Mouse (Mus musculus) C2C12 (cell line): ENCODE results near the gene Gm1110. TPM values are rescaled to one million over a fixed set of nuclear protein-coding genes. Genes with fewer than 3 reads are reported as not detected.
"Not testable (repeated sequence)": the region's sequence is repeated elsewhere in the genome, so short reads cannot be mapped to it uniquely, and the experiment has no call there.

ENCODE experiments used
- H3K27me3 ChIP-seq: one replicate; pipeline ENCODE4 v1.6.1; 2011; ENCODE audit not compliant: control insufficient read depth, insufficient read depth, insufficient read length
- H3K36me3 ChIP-seq: one replicate; pipeline ENCODE4 v1.6.1; 2011; ENCODE audit not compliant: control insufficient read depth, insufficient read depth
- H3K4me3 ChIP-seq: one replicate; pipeline ENCODE4 v1.5.1; 2011; ENCODE audit warnings: mild to moderate bottlenecking, control low read depth; ENCODE audit not compliant: poor library complexity, insufficient read depth, severe bottlenecking
- H3K79me2 ChIP-seq: one replicate; pipeline ENCODE4 v1.6.1; 2011; ENCODE audit not compliant: control insufficient read depth, insufficient read depth
- H3K79me3 ChIP-seq: one replicate; pipeline ENCODE4 v1.6.1; 2011; ENCODE audit warnings: low read depth, control low read depth
- H3ac ChIP-seq: one replicate; pipeline ENCODE3; 2011; ENCODE audit warnings: low read depth; ENCODE audit not compliant: control insufficient read depth, insufficient read length
- CEBPB ChIP-seq: IDR thresholded peaks from one replicate; pipeline ENCODE4 v1.6.1; 2011; ENCODE audit warnings: low read depth, mild to moderate bottlenecking, control low read depth, moderate library complexity
- CTCF ChIP-seq: IDR thresholded peaks from one replicate; pipeline ENCODE4 v1.5.1; 2011; ENCODE audit not compliant: control insufficient read depth, insufficient read depth, insufficient read length
- FOSL1 ChIP-seq: IDR thresholded peaks from one replicate; pipeline ENCODE4 v1.8.0; 2011; ENCODE audit warnings: mild to moderate bottlenecking, low read length; ENCODE audit not compliant: poor library complexity, insufficient read depth, severe bottlenecking
- MAX ChIP-seq: IDR thresholded peaks from one replicate; pipeline ENCODE4 v1.6.1; 2011; ENCODE audit warnings: mild to moderate bottlenecking, control low read depth
- MYOD1 ChIP-seq: IDR thresholded peaks from one replicate; pipeline ENCODE4 v1.6.1; 2011; ENCODE audit warnings: low read depth; ENCODE audit not compliant: control insufficient read depth, insufficient read length
- MYOG ChIP-seq: IDR thresholded peaks from one replicate; pipeline ENCODE4 v1.6.1; 2011; ENCODE audit not compliant: control insufficient read depth, insufficient read length; ENCODE audit errors: extremely low read depth
- USF1 ChIP-seq: IDR thresholded peaks from one replicate; pipeline ENCODE4 v1.6.1; 2011; ENCODE audit warnings: low read depth, mild to moderate bottlenecking, control low read depth, moderate library complexity
- long read RNA-seq, 2 experiments: library from polyadenylated mRNA; unstranded; transcript quantifications; one replicate each; pipeline ENCODE4 v2.0.0; 2019 to 2020
- polyA plus RNA-seq: library from polyadenylated mRNA; unstranded; fragments of >200 nt; fragmentation: generic; extraction: Trizol; gene quantifications from one replicate; pipeline ENCODE4 v1.2.1, GENCODE M21; 2012; ENCODE audit warnings: missing spikeins

The Gm1110 gene
- not detected for polyA plus RNA-seq
- long read RNA-seq, experiment 1, result 0 reads
- long read RNA-seq, experiment 2, result 0 reads

DNA sequence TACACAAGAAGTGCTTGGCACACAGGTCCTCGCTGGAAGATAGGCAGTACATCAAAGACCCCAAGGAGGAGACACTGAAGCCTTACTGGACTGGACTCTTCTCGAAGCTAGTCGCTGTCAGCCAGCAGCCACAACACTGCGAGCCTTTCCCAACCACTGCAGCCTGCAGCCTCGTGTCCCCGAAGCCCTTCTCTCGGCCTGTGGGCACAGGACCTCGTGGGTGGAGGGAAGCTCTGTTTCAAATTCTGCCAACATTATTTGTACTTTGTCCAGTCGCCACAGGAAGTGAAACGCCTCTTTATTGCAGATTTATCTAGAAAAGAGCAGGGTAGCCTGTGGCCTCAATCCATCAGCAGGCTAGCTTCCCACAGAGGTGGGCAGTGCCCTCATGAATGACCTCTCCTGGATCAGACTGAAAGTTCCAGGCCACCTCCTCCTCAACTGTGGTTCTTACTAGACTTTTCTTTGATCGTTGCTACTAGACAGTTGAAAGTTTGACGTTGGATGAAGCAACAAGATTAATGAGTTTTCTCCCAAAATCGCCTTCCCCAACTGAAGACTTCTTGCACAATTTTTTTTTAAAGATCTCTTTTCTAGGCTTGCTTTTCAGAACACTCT is at the start of gene Gm1110:
Gene Gm1110 (minus strand): TSS at position 203 of the 618 bp plus-strand sequence.
- Histone ChIP-seq H3K79me3 (no peaks in the 10 kb centered on the region), H3K4me3 (no peak within 1 kb of the TSS), H3K27me3 (no peaks in the 10 kb centered on the region), H3K79me2 (no peaks in the 10 kb centered on the region), H3ac (no peak within 1 kb of the TSS), H3K36me3 (no peaks in the 10 kb centered on the region)
- TF ChIP-seq MYOD1, result no peak
- TF ChIP-seq MAX, result no peak

DNA sequence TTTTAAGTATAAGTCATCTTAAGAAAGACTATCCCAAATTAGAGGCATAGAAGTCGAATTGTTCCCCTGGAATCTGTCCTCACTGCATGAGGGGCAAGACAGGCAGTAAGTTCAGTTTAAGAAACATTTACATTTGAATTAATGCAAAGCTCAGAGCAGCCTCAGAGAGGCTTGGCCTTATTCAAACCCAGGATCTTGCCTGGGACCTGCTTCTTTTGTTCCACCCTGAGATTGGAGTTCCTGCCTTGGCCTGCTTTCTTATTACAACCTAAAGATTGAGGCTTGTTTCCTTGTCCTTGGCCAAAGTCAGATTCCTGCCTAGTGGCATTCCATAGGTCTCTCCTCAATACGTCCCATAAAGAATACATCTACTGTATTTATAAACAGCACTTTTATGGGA is 24.9 kb upstream of the Gm1110 start:
- TF ChIP-seq USF1 (no peak), MAX (no peak), CEBPB (no peak), MYOD1 (no peak), MYOG (no peak), CTCF (no peak), FOSL1 (no peak)
- H3K36me3 ChIP-seq, result no peaks in the 10 kb centered on the region
- no peaks in the 10 kb centered on the region for H3K79me3 ChIP-seq
- no peaks in the 10 kb centered on the region for H3K79me2 ChIP-seq
- H3K27me3 ChIP-seq, result no peaks in the 10 kb centered on the region
- H3K4me3 ChIP-seq, result no peak overlapping the region
- no peak overlapping the region for H3ac ChIP-seq

DNA sequence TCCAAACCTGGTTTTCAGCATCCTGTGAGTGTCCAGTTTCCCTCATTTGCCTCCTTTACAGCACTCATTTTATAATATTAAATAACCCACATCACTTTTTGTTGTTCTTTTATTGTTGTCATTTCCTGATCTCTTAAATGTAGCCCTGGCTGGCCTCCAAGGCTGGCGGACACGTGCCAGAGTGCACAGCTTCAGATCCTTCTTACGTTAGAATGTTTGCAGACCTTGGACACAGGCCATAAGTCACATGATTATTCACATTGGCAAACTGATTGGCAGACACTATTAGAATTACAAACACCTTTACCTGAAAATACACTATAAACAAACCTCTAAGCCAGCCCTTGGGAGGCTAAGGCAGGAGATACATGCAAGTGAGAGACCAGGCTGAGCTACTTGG is 1.2 kb upstream of the Gm1110 start:
- Histone ChIP-seq H3K79me2 (no peaks in the 10 kb centered on the region), H3K4me3 (no peak overlapping the region), H3K27me3 (no peaks in the 10 kb centered on the region), H3K79me3 (no peaks in the 10 kb centered on the region), H3ac (no peak overlapping the region), H3K36me3 (no peaks in the 10 kb centered on the region)
- no peak for TF ChIP-seq CTCF
- no peak for TF ChIP-seq MAX
- TF ChIP-seq CEBPB, result no peak
- TF ChIP-seq FOSL1, result no peak
- no peak for TF ChIP-seq USF1
- no peak for TF ChIP-seq MYOD1

DNA sequence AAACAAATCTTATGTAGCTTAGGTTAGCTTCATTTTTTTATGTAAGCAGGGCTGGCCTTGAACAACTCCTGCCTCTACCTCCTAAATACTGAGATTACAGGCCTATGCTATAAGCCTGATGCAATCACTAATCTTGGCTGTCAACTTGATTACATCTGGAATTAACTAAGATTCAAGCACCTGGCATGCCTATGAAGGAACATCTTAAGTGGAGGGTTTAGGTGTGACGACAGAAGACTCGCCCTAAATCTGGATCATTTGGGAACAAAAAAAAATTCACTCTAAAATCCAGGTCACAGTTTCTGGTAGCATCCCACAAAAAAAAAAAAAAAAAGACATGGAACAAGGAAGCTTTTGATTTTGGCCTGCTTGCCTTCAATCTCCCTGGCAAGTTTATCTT is 3.1 kb downstream of the Gm1110 start:
- TF ChIP-seq MYOD1 (no peak), CTCF (no peak), MYOG (no peak), MAX (no peak), FOSL1 (no peak), CEBPB (no peak), USF1 (no peak)
- no peaks in the 10 kb centered on the region for H3K27me3 ChIP-seq

DNA sequence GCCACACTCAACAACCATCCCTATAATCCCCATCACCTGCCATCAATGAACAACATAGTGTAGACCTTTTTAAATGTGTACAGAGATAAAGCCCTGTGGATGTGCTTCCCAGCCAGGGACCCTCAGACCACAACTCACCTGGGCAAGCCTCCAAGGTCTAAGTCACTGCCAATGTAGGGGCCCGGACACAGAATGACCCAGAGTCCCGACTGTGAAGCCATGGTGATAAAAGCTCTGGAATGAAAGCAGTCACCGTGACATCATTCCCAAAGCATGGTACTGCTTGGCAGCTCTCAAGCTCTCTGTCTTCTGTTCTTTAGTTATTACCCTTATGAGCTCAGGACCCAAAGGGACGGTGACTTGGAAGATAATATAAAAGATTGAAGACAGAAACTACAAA is 9.8 kb downstream of the Gm1110 start:
- TF ChIP-seq MYOG (no peak), FOSL1 (no peak), USF1 (no peak), MAX (no peak), MYOD1 (no peak), CTCF (no peak), CEBPB (no peak)
- H3K27me3 ChIP-seq, result no peaks in the 10 kb centered on the region
- no peaks in the 10 kb centered on the region for H3K36me3 ChIP-seq
- no peaks in the 10 kb centered on the region for H3K79me2 ChIP-seq
- H3K79me3 ChIP-seq, result no peaks in the 10 kb centered on the region
- no peak overlapping the region for H3K4me3 ChIP-seq
- H3ac ChIP-seq, result no peak overlapping the region

More for the DNA sequence above, 3.1 kb downstream of the Gm1110 start:
- H3K79me2 ChIP-seq, result no peaks in the 10 kb centered on the region
- no peak overlapping the region for H3ac ChIP-seq
- H3K4me3 ChIP-seq, result no peak overlapping the region
- H3K79me3 ChIP-seq, result no peaks in the 10 kb centered on the region
- no peaks in the 10 kb centered on the region for H3K36me3 ChIP-seq

DNA sequence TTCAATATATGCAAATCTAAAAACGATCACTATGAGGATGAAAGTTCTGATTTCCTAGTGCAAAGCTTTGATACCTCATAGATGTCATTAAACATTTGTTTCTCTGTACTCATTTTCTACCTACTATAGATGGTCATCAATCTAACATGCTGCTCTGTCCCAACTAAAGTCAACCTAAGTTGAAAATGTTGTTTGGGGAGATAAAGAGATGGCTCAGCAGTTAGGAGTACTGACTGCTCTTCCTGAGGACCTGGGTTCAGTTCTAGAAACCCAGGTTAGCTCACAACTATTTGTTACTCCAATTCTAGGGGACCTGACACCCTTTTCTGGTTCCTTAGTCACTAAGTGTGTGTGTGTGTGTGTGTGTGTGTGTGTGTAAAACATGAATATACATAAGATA is 11.7 kb downstream of the Gm1110 start:
- no peaks in the 10 kb centered on the region for H3K27me3 ChIP-seq
- no peak overlapping the region for H3ac ChIP-seq
- TF ChIP-seq CEBPB (no peak), CTCF (no peak), MYOG (no peak), FOSL1 (no peak), USF1 (no peak), MYOD1 (no peak), MAX (no peak)
- no peaks in the 10 kb centered on the region for H3K36me3 ChIP-seq
- no peak overlapping the region for H3K4me3 ChIP-seq
- H3K79me2 ChIP-seq, result no peaks in the 10 kb centered on the region
- no peaks in the 10 kb centered on the region for H3K79me3 ChIP-seq

DNA sequence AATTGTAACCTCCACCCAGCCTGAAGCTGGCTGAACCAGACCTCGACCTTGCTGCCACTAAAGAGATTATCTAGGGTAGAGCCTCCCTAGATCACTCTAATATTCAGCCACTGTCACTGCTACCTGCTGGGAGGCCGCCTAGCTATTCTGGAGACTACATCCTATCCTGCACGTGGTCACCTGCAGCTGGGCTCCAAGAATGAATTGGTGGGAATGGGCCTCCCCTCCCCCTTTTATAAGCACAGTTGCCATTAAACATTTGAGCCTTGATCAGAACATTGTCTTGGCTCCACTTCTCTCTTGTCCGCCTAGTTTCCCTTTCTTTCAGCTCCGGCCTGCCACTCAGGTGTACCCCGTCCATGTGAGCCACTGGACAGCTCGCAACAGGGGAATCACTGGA is 53.1 kb downstream of the Gm1110 start:
- H3K79me2 ChIP-seq, H3K4me3 ChIP-seq, H3K27me3 ChIP-seq, H3ac ChIP-seq, H3K36me3 ChIP-seq, H3K79me3 ChIP-seq: not testable (repeated sequence)
